ENCODE assay signal across 30 mouse cellular contexts in the genomic region with DNA sequence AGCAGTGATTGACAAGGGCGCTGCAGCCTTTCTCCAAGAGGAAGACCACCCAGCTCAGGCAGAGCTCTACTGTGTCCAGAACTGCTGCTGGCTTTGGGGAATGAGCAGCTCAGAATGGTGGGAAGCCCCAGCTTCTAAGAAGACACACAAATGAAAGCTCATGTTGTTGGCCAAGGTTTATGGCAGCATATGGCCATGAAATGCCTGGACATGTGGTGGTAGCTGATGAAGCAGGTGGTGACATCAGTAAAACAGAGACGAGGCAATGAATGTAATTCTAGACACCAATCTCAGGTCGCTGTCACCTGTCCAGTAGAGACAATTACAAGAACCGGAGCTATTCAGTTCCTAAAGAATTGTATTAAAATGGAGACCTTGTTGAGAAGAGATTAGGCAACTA. TPM values are rescaled to one million over a fixed set of nuclear protein-coding genes. Genes with fewer than 3 reads are reported as not detected.
DNase-seq lines count a peak whose midpoint lies in the region; ATAC-seq and TF ChIP-seq lines count a peak whose summit lies in the region.
"Had no signal": no experiment of that assay in that cellular context is flagged by ENCODE, and none has a peak within 500 bp of the region (broad histone marks: within the 10 kb centered on the region; RNA-seq: fewer than 3 reads in every experiment).

No protein-coding gene starts in this region.

- H3K9me3 ChIP-seq in forebrain, embryonic 16.5 days (ENCODE audit: control insufficient read depth, low read length): no peaks in the 10 kb centered on the region
- H3K9me3 ChIP-seq in forebrain, embryonic 13.5 days (replicated peaks): no peaks in the 10 kb centered on the region
- H3K9me3 ChIP-seq in midbrain, postnatal 0 days (ENCODE audit: low read length): no peaks in the 10 kb centered on the region
- no peaks in the 10 kb centered on the region for H3K9me3 ChIP-seq in midbrain, embryonic 14.5 days (ENCODE audit: control insufficient read depth, low read length)
- H3K9me3 ChIP-seq in embryonic facial prominence, embryonic 10.5 days: no peaks in the 10 kb centered on the region
- H3K9me3 ChIP-seq: heart, embryonic 13.5 days; kidney, embryonic 15.5 days; limb, embryonic 10.5 days; midbrain, embryonic 13.5 days; neural tube, embryonic 15.5 days had no signal

- no peak overlapping the region for H3K4me2 ChIP-seq in forebrain, embryonic 16.5 days (ENCODE audit: low read length)
- no peak overlapping the region for H3K4me2 ChIP-seq in forebrain, embryonic 13.5 days
- no peak overlapping the region for H3K4me2 ChIP-seq in midbrain, postnatal 0 days (ENCODE audit: low read depth, low read length, poor library complexity, severe bottlenecking)
- H3K4me2 ChIP-seq in midbrain, embryonic 14.5 days (ENCODE audit: low read length): no peak overlapping the region
- H3K4me2 ChIP-seq: heart, embryonic 13.5 days; hindbrain, embryonic 14.5 days; kidney, embryonic 15.5 days; midbrain, embryonic 13.5 days; neural tube, embryonic 15.5 days had no signal

- H3K36me3 ChIP-seq in forebrain, embryonic 16.5 days (ENCODE audit: control insufficient read depth, insufficient read depth): peaks cover 12% of the 10 kb centered on the region
- peaks cover 66% of the 10 kb centered on the region for H3K36me3 ChIP-seq in forebrain, embryonic 13.5 days (ENCODE audit: poor library complexity, severe bottlenecking)
- H3K36me3 ChIP-seq in midbrain, postnatal 0 days (ENCODE audit: insufficient read depth, low read length): peaks cover 28% of the 10 kb centered on the region
- H3K36me3 ChIP-seq in midbrain, embryonic 14.5 days (ENCODE audit: control insufficient read depth, insufficient read depth, low read length): peaks cover 45% of the 10 kb centered on the region
- peaks cover 84% of the 10 kb centered on the region for H3K36me3 ChIP-seq in embryonic facial prominence, embryonic 10.5 days (replicated peaks)

- H3K27ac ChIP-seq in forebrain, embryonic 16.5 days (ENCODE audit: low read length): peak overlapping the region; percentile 13
- H3K27ac ChIP-seq in forebrain, embryonic 13.5 days: no peak overlapping the region
- H3K27ac ChIP-seq in midbrain, postnatal 0 days (ENCODE audit: low read depth, low read length): no peak overlapping the region
- no peak overlapping the region for H3K27ac ChIP-seq in midbrain, embryonic 14.5 days (replicated peaks; ENCODE audit: low read depth, low read length)
- no peak overlapping the region for H3K27ac ChIP-seq in embryonic facial prominence, embryonic 10.5 days (replicated peaks)
- H3K27ac ChIP-seq: gastrocnemius, adult 2 months; heart, embryonic 13.5 days; hindbrain, embryonic 14.5 days; kidney, embryonic 15.5 days; limb, embryonic 10.5 days; midbrain, embryonic 13.5 days; neural tube, embryonic 15.5 days had no signal

- peak; percentile 21 for DNase-seq in midbrain, postnatal 0 days (ENCODE audit: low spot score)
- no peak for DNase-seq in midbrain, embryonic 14.5 days
- peak; percentile 99 for DNase-seq in cerebellum, adult 9-10 months
- DNase-seq in layer of hippocampus, adult 9-10 months (ENCODE audit: low spot score): peak; percentile 33
- DNase-seq in embryonic facial prominence, embryonic 10.5 days (ENCODE audit: low spot score): no peak
- no peak for DNase-seq in adipocyte (ENCODE audit: low spot score)
- DNase-seq: gastrocnemius, adult 2 months; kidney, postnatal 4 days; liver, postnatal 0 days; lung, postnatal 10 days; spleen, adult 18-20 months; thymus, adult 18-20 months had no signal

- H3K4me3 ChIP-seq in forebrain, embryonic 16.5 days (replicated peaks; ENCODE audit: low read length): no peak overlapping the region
- no peak overlapping the region for H3K4me3 ChIP-seq in forebrain, embryonic 13.5 days
- H3K4me3 ChIP-seq in midbrain, postnatal 0 days (ENCODE audit: low read depth, low read length): no peak overlapping the region
- H3K4me3 ChIP-seq in midbrain, embryonic 14.5 days (replicated peaks; ENCODE audit: low read depth, low read length): no peak overlapping the region
- no peak overlapping the region for H3K4me3 ChIP-seq in embryonic facial prominence, embryonic 10.5 days
- H3K4me3 ChIP-seq: gastrocnemius, adult 2 months; heart, embryonic 13.5 days; kidney, embryonic 15.5 days; limb, embryonic 10.5 days; midbrain, embryonic 13.5 days; neural tube, embryonic 15.5 days had no signal

- peaks cover 9% of the 10 kb centered on the region for H3K4me1 ChIP-seq in forebrain, embryonic 16.5 days (replicated peaks; ENCODE audit: control insufficient read depth, insufficient read depth, low read length)
- peaks cover 16% of the 10 kb centered on the region for H3K4me1 ChIP-seq in forebrain, embryonic 13.5 days
- H3K4me1 ChIP-seq in midbrain, postnatal 0 days (ENCODE audit: insufficient read depth, low read length): no peaks in the 10 kb centered on the region
- 0 out of 2 replicates have a peak, but pooled peaks cover 5% of the 10 kb centered on the region for H3K4me1 ChIP-seq in midbrain, embryonic 14.5 days (ENCODE audit: control insufficient read depth, insufficient read depth, low read length)
- no peaks in the 10 kb centered on the region for H3K4me1 ChIP-seq in embryonic facial prominence, embryonic 10.5 days
- H3K4me1 ChIP-seq: kidney, embryonic 15.5 days; limb, embryonic 10.5 days; midbrain, embryonic 13.5 days had no signal

- no peaks in the 10 kb centered on the region for H3K27me3 ChIP-seq in forebrain, embryonic 16.5 days (replicated peaks; ENCODE audit: control insufficient read depth, insufficient read depth, low read length)
- no peaks in the 10 kb centered on the region for H3K27me3 ChIP-seq in forebrain, embryonic 13.5 days
- no peaks in the 10 kb centered on the region for H3K27me3 ChIP-seq in midbrain, postnatal 0 days (ENCODE audit: insufficient read depth, low read length)
- no peaks in the 10 kb centered on the region for H3K27me3 ChIP-seq in midbrain, embryonic 14.5 days (ENCODE audit: control insufficient read depth, insufficient read depth, low read length)
- no peaks in the 10 kb centered on the region for H3K27me3 ChIP-seq in embryonic facial prominence, embryonic 10.5 days (replicated peaks; ENCODE audit: low read depth, poor library complexity, severe bottlenecking)
- H3K27me3 ChIP-seq: CH12.LX; heart, embryonic 13.5 days; kidney, embryonic 15.5 days; midbrain, embryonic 13.5 days; neural tube, embryonic 15.5 days had no signal

- peak; percentile 29; the same call in 1 of the 2 replicates for ATAC-seq in forebrain, embryonic 16.5 days
- ATAC-seq in forebrain, embryonic 13.5 days: no peak
- no peak for ATAC-seq in midbrain, postnatal 0 days (ENCODE audit: low FRiP score)
- ATAC-seq in midbrain, embryonic 14.5 days (ENCODE audit: low FRiP score, low TSS enrichment): no peak
- ATAC-seq: intestine, embryonic 16.5 days; liver, postnatal 0 days; midbrain, embryonic 13.5 days had no signal

- H3K9ac ChIP-seq in forebrain, embryonic 16.5 days (replicated peaks; ENCODE audit: low read depth, low read length): no peak overlapping the region
- no peak overlapping the region for H3K9ac ChIP-seq in forebrain, embryonic 13.5 days
- H3K9ac ChIP-seq in midbrain, postnatal 0 days (replicated peaks; ENCODE audit: low read length, poor library complexity, severe bottlenecking): no peak overlapping the region
- no peak overlapping the region for H3K9ac ChIP-seq in midbrain, embryonic 14.5 days (replicated peaks; ENCODE audit: low read length)
- H3K9ac ChIP-seq: heart, embryonic 13.5 days; hindbrain, embryonic 14.5 days; kidney, embryonic 15.5 days; liver, postnatal 0 days; midbrain, embryonic 13.5 days; neural tube, embryonic 15.5 days had no signal

- TF ChIP-seq CTCF in midbrain, postnatal 0 days (IDR thresholded peaks at IDR 0.05): no peak

- WGBS in forebrain, embryonic 16.5 days: 70% methylated on average over 4 of the region's 4 CpGs
- 85% methylated on average over 4 of the region's 4 CpGs for WGBS in forebrain, embryonic 13.5 days
- 91% methylated on average over 4 of the region's 4 CpGs for WGBS in midbrain, postnatal 0 days
- WGBS in midbrain, embryonic 14.5 days: 91% methylated on average over 4 of the region's 4 CpGs
- WGBS in embryonic facial prominence, embryonic 10.5 days: 91% methylated on average over 4 of the region's 4 CpGs

RNA-seq across cellular contexts. Expression of a gene that starts 20.1 kb away (rescaled TPM):
- 2.9 and 3.1 TPM in 2 replicates for polyA plus RNA-seq in forebrain, embryonic 16.5 days (2015; fragmentation: Nextera tagmentation; extraction: Ambion mirVana)
- 1.6 and 3.9 TPM in 2 replicates for polyA plus RNA-seq in forebrain, embryonic 13.5 days (2015; fragmentation: Nextera tagmentation; extraction: Ambion mirVana)
- total RNA-seq in midbrain, postnatal 0 days (2014; rRNA removed): 2.6 and 2.7 TPM in 2 replicates
- polyA plus RNA-seq in midbrain, postnatal 0 days (2015; fragmentation: Nextera tagmentation; extraction: Ambion mirVana): 0.99 and 1.3 TPM in 2 replicates
- polyA plus RNA-seq in midbrain, embryonic 14.5 days (2014; fragmentation: Nextera tagmentation; extraction: Ambion mirVana): 1.3 and 2.7 TPM in 2 replicates
- polyA plus RNA-seq in embryonic facial prominence, embryonic 10.5 days (2016; fragmentation: Nextera tagmentation; extraction: Ambion mirVana): 1.8 and 2.8 TPM in 2 replicates

RNA-seq across cellular contexts. Expression of a gene that starts 26.8 kb away (rescaled TPM):
- 97.2 and 114 TPM in 2 replicates for polyA plus RNA-seq in forebrain, embryonic 16.5 days (2015; fragmentation: Nextera tagmentation; extraction: Ambion mirVana)
- 87.7 and 103 TPM in 2 replicates for polyA plus RNA-seq in forebrain, embryonic 13.5 days (2015; fragmentation: Nextera tagmentation; extraction: Ambion mirVana)
- 78.4 and 96.9 TPM in 2 replicates for total RNA-seq in midbrain, postnatal 0 days (2014; rRNA removed)
- 107 and 116 TPM in 2 replicates for polyA plus RNA-seq in midbrain, postnatal 0 days (2015; fragmentation: Nextera tagmentation; extraction: Ambion mirVana)
- 76.3 and 90.7 TPM in 2 replicates for polyA plus RNA-seq in midbrain, embryonic 14.5 days (2014; fragmentation: Nextera tagmentation; extraction: Ambion mirVana)
- polyA plus RNA-seq in embryonic facial prominence, embryonic 10.5 days (2016; fragmentation: Nextera tagmentation; extraction: Ambion mirVana): 140 and 143 TPM in 2 replicates

RNA-seq across cellular contexts. Expression of a gene that starts 27.9 kb away (rescaled TPM):
- 58.7 and 69.5 TPM in 2 replicates for polyA plus RNA-seq in forebrain, embryonic 16.5 days (2015; fragmentation: Nextera tagmentation; extraction: Ambion mirVana)
- 37.6 and 40.4 TPM in 2 replicates for polyA plus RNA-seq in forebrain, embryonic 13.5 days (2015; fragmentation: Nextera tagmentation; extraction: Ambion mirVana)
- total RNA-seq in midbrain, postnatal 0 days (2014; rRNA removed): 73.3 and 82.1 TPM in 2 replicates
- polyA plus RNA-seq in midbrain, postnatal 0 days (2015; fragmentation: Nextera tagmentation; extraction: Ambion mirVana): 49.7 and 50.1 TPM in 2 replicates
- 44.2 and 47.9 TPM in 2 replicates for polyA plus RNA-seq in midbrain, embryonic 14.5 days (2014; fragmentation: Nextera tagmentation; extraction: Ambion mirVana)
- 29.1 and 32.3 TPM in 2 replicates for polyA plus RNA-seq in embryonic facial prominence, embryonic 10.5 days (2016; fragmentation: Nextera tagmentation; extraction: Ambion mirVana)

RNA-seq across cellular contexts. Expression of a gene that starts 41.3 kb away (rescaled TPM):
- 17.3 and 22.2 TPM in 2 replicates for polyA plus RNA-seq in forebrain, embryonic 16.5 days (2015; fragmentation: Nextera tagmentation; extraction: Ambion mirVana)
- polyA plus RNA-seq in forebrain, embryonic 13.5 days (2015; fragmentation: Nextera tagmentation; extraction: Ambion mirVana): 6.6 and 13.4 TPM in 2 replicates
- total RNA-seq in midbrain, postnatal 0 days (2014; rRNA removed): not detected in 2 replicates
- 15.9 and 18.2 TPM in 2 replicates for polyA plus RNA-seq in midbrain, postnatal 0 days (2015; fragmentation: Nextera tagmentation; extraction: Ambion mirVana)
- 9.6 TPM in 1 of 2 replicates, not detected in the other for polyA plus RNA-seq in midbrain, embryonic 14.5 days (2014; fragmentation: Nextera tagmentation; extraction: Ambion mirVana)
- polyA plus RNA-seq in embryonic facial prominence, embryonic 10.5 days (2016; fragmentation: Nextera tagmentation; extraction: Ambion mirVana): 7.6 TPM in 1 of 2 replicates, not detected in the other
- total RNA-seq: adrenal gland, adult 18-20 months; CH12.LX; gastrocnemius, adult 2 months; granulocyte monocyte progenitor cell, adult 5-6 weeks; heart, postnatal 25 days; left cerebral cortex, adult 18-20 months; liver, adult 2 months; megakaryocyte progenitor cell, adult 5-6 weeks; MEL had no signal
- polyA plus RNA-seq: embryonic facial prominence, embryonic 11.5 days; liver, adult 2 months; liver, postnatal 0 days had no signal

Comparison
In these comparisons a context has a peak if more than half of its experiments do, and no peak if none do; other contexts are left out.
1. DNase-seq: peak in midbrain, postnatal 0 days (single experiment), cerebellum, adult 9-10 months (single experiment) and layer of hippocampus, adult 9-10 months (single experiment); none in midbrain, embryonic 14.5 days (single experiment), embryonic facial prominence, embryonic 10.5 days (single experiment) and adipocyte (single experiment).